Mouse (Mus musculus) adrenal gland, postnatal 10 days (tissue): ENCODE results near the gene Bach2. TPM values are rescaled to one million over a fixed set of nuclear protein-coding genes. Genes with fewer than 3 reads are reported as not detected.
A peak's percentile ranks its signal among the peaks of the same experiment; 100 is the strongest.

Experiments used
- DNase-seq: peaks from one replicate; pipeline ENCODE4 v3.0.0; 2021; ENCODE audit warnings: mixed read lengths
- total RNA-seq, 2 experiments: library from RNA; stranded (reverse); gene quantifications; 2 replicates each; pipeline ENCODE4 v1.2.3; 2021

The Bach2 gene
- total RNA-seq, 2 experiments from 2014 or later, result 9.4 to 16.0 TPM

DNA sequence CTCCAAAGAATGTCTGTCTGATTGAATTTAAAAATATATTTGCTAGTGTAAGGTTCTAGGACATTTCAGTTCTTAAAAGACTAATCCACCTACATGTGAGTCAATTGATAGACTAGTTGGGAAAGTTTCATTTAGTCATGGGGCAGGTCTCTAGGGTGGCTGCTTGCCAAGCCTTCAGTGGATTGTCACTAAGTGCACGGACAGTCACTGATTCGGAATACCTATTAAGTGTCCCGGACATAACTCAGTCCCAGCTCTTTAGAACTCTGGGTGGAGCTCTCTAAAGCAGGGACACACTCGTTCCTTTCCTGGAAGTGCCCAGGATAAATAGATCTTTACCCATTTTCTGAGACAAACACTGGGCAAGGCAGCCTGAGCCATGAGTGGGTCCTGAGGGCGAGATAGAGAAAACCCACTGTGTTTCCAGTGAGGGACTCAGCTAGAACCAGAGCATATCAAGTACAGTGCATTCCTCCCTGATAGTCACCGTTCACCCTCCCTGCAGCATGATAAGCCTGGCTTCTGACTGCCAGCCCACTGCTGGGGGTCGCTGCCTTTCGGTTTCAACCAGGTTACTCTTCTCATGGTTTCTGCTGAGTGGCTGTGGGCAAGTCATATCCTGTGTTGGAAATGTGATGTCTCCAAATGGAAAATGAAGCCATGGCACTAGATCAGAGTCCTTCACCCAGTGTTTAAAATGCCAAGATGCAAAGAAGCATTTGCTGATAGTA lies 92.1 kb downstream of the Bach2 start:
- DNase-seq, result no peak

GRCm38 (mm10) chr4:32332028-32332427 lies 93.4 kb downstream of the Bach2 start:
- no peak for DNase-seq

DNA sequence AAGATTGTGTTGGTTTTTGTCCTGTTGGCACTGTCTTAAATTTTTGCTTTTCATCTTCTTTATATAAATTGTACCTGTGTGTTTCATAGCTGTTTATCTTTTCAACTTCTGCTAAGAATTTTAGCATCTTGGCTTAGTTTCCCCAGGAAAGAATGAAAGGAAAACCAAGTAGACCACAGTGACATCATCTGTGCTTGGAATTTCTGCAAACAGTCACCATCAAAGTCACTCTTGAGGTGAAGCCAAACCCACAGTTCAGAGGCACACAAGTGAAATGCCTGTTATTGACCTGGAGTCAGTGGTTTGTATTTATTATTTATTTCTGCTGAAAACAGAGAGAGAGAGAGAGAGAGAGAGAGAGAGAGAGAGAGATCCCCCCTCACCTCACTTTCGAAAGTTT lies 95.5 kb downstream of the Bach2 start:
- DNase-seq, result no peak

GRCm38 (mm10) chr4:32334765-32335164 lies 96.2 kb downstream of the Bach2 start:
- DNase-seq, result no peak

DNA sequence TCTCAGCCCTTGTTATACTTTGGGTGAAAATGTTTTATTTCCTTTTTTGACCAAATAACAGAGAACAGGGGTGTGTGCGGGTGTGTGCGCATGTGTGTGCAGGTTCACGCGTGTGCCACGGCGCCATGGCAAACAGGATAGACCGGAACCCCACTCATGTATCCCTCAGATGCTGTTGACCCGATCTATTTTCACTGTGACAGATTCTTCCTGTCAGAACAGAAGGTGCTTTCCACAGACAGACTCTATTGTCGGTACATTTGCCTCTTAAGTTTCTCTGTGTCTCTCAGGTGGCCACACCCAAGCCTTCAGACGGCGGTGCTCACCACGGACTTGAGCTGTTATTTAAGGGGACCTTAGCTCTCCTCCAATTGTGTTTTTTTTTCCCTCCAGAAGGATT lies 97.1 kb downstream of the Bach2 start:
- no peak for DNase-seq

DNA sequence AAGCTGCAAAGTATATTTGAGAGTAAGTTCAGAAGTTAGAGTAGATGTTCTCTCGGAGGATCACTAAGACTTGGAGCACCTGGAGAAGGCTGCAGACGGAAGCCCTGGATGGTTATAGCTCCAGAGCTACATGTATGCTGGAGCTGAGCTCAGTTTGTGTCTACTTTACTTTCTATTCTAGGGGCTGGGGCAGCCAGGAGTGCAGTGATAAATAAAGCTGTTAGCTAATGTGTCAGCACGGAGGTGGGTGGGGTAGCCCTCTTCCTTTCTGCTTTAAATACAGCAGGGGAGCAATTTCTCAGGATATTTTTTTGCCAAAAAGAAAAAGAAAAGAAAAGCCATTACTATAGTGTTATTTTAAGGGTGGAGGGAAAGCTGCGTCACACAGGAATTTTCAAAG lies 98.0 kb downstream of the Bach2 start:
- DNase-seq, result no peak

DNA sequence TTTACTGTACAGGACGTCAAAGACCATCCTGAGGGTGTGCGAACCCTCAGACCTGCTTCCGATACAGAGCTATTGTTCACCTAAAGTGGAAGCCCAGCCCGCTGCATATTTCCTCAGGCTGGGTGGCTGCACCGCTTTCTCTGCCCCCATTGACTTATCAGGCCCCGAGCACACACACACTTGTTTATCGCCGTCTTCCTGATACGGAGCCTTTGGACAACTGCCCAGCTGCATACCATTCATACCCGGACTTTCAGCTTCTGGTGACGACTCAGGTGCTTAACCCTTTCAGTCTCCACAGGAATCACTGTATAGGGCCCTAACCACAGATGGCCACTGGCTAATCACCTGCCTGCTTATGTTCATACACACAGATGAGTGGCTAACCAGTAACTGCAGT lies 99.0 kb downstream of the Bach2 start:
- DNase-seq, result peak; percentile 49

DNA sequence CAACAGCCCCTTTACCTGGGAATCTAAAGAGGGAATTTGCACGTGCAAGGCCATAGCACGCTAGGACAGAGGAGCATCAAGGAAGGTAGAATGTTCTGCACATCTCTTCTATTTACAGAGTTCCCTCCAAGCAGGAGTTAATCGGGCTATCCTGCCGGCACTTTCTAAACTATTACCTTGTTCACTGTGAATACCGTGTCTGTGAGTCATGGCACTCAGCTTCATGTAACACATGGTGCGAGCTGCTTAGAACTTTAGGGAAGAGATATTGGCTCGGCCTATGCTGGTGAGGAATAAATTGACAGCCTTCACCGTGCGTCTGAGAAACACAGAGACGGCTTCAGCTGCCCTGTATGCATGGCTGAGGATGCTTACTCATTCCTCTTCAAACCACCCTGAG lies 99.8 kb downstream of the Bach2 start:
- no peak for DNase-seq

GRCm38 (mm10) chr4:32340844-32341243 lies 102.2 kb downstream of the Bach2 start:
- no peak for DNase-seq

DNA sequence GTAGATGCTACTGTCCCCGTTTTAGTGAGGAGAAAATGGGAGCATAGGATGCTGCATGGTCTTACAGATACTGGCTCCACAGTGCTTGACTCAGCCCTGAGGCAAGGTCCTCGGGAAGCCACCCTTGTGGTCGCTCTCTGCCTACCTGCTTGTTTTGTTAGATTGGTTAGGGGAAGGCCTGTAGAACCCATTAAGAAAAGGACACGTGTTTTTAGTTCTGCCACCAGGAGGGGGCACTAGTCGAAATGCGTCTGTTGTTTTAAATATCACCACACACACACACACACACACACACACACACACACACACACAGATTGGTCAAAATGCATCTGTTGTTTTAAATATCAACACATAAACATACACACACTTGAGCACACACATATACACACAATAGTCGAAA lies 103.7 kb downstream of the Bach2 start:
- no peak for DNase-seq

- DNase-seq, result no peak
Observed at GRCm38 (mm10) chr4:32343256-32344165, 104.9 kb downstream of the Bach2 start.

DNA sequence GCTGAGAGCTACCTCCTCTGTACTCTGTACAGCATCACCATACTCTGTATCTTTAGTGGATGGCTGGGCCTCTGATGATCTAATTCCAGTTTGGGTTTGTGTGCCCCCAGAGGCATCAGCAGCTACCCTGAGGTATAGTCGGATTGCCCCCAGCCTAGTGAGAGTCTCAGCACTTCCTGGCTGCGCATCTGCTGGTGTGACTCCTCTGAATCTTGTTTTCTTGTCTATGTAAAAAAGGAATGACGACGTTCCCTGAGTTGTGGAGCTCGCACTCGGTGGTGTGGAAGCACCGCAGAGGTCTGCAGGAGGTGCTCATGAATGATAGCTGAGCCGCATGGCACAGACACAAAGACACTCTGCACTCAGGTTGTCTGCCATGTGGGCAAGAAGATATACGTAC lies 105.7 kb downstream of the Bach2 start:
- no peak for DNase-seq

GRCm38 (mm10) chr4:32347202-32347601 lies 108.6 kb downstream of the Bach2 start:
- no peak for DNase-seq

DNA sequence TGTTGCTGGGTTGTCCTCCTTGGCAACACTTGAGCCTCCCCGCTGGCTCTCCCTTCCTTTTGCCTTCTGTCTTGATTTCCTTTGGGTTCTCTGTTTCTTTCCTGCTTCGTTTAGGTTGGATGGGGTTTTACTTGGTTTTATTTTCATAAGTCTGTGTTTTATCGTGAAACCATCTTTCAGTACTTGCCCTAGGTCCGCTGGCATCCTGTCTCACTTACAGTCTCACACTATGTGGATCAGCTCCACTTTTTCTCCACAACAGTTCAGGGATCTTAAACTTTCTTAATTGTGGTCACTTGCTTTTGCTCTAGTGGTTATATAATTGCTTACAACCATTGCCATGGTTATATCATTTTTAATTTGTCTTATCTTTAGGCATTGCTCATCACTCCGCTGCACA lies 109.1 kb downstream of the Bach2 start:
- no peak for DNase-seq

DNA sequence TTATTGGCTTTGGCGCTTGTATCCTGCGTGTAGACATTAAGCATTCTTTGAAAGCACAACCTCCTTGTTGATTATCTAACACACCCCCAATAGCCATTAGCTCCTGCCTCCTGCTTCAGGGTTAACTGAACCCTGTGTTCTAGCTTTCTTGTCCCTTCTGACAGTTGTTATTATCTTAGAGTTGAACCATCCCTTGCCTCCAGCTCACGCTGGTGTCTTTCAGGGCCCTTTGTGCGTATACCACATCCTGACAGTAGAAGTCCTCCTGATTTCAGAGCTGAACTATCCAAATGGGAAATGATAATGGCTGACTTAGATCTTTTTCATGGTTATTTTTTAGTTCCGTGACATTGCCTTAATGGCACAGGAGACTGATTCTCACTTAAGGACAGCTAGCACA lies 110.8 kb downstream of the Bach2 start:
- DNase-seq, result no peak

GRCm38 (mm10) chr4:32351236-32351635 lies 112.6 kb downstream of the Bach2 start:
- no peak for DNase-seq

DNA sequence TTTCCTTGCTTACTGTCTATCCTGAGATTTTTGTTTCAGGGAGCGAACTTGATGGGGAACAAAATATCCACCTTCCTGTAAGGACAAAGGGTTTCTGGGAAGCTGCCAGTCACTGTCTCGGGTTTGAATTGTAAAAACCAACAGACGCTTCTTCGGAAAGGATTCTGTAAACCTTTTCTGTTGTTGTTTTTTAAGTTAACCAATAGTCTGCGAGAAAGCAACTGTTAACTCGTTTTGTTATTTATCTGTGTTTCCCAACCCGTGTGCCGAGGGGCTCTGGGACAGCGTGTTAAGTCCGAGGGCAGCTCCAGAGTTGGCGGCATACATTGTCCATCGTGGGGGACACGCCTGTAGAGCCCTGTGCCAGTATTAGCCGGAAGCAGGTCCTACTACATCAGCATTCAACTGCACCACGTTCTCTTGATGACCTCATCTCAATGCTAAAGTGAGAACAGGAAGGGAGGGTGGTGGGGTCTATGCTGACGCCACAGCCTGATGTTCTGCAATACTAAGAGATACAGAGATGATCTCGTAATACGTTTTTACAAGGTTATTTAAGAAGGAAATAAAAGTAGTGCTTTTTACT lies 113.2 kb downstream of the Bach2 start:
- no peak for DNase-seq

DNA sequence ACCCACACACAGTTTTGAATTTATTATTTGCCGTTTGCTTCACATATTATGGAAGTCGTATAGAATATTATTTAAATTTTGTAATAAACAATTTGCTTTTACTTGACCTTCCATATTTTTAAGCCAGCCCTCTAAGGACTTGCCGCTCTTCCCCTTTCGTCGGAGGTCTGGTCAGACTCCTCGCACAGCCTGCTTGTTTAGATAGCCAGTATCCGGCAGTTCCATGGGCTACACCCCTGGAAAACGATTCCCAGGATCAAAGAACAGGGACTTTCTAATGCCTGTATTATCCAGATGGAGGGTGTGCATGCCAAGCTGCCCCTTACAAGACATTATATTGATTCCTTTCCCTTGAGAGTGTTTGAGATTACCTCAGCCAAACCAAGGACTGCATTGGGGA lies 113.8 kb downstream of the Bach2 start:
- no peak for DNase-seq

- no peak for DNase-seq
Observed at GRCm38 (mm10) chr4:32352842-32353241, 114.2 kb downstream of the Bach2 start.

DNA sequence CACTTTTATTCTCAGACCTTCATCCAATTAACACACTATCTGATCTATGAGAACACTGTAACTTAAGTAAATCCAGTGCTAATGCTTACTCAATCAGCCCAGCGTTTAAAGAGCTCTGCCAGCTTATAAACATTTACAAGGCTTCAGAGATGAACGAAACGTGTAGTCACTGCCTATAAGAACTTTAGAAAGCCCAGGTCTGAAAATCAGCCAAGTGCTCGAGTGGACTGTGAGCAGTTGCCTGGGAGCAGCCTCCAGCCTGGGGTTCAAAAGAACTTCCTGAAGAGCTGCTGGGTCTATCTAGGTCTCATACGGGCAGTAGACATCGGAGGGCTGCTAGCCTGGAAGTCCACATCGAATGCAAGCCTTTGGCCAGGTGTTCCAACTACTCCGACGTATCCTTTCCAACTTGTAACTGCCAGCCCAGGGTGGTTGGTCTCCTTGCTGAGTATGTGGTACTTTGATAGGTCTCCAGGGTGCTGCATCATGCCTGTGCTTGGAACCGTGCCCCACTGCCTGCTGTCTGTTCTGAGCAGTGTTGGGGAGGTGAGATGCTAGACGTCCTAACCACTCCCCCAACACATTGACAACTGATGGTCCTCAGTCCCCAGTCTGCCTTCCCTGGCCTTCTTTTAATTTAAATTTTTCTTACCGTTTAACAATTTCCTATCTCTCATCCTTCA lies 117.5 kb downstream of the Bach2 start:
- DNase-seq, result no peak

GRCm38 (mm10) chr4:32357996-32358600 lies 119.5 kb downstream of the Bach2 start:
- DNase-seq, result no peak
